Mouse (Mus musculus): ENCODE data around the gene Stt3a.

GRCm38 (mm10) chr9:36727034-36727755, 40.3 kb downstream of the Stt3a start, which contains the start of gene Chek1:
- TF ChIP-seq E2F4 (IDR thresholded peaks at IDR 0.05; ENCODE audit: insufficient read depth) (no peak), POLR2A (IDR thresholded peaks at IDR 0.05; ENCODE audit: insufficient read length, low read depth) (no peak), MAX (IDR thresholded peaks at IDR 0.05; ENCODE audit: low read depth) (no peak), TCF3 (IDR thresholded peaks at IDR 0.05; ENCODE audit: insufficient read length, low read depth) (no peak), SRF (IDR thresholded peaks at IDR 0.05; ENCODE audit: control insufficient read depth, insufficient read length, low read depth) (no peak), REST (IDR thresholded peaks at IDR 0.05; ENCODE audit: insufficient read depth, insufficient read length) (no peak)
